19 mouse cellular contexts compared by ENCODE assay signal in genomic region chr6:119096481-119096880, GRCm38 (mm10).
"Had no signal": no experiment of that assay in that cellular context is flagged by ENCODE, and none has a peak within 500 bp of the region (broad histone marks: within the 10 kb centered on the region; RNA-seq: fewer than 3 reads in every experiment).

No protein-coding gene starts in this region.

- H3K4me3 ChIP-seq: layer of hippocampus, adult 2 months; limb, embryonic 10.5 days; limb, embryonic 13.5 days; liver, embryonic 12.5 days; liver, embryonic 15.5 days had no signal

- DNase-seq: kidney, adult 2 months; kidney, postnatal 25 days; layer of hippocampus, adult 9-11 months; liver; lung, adult 2 months; midbrain, embryonic 14.5 days; right cerebral cortex, postnatal 4 days; thymus, adult 2 months; thymus, postnatal 14 days; thymus, postnatal 4 days had no signal

- H3K27ac ChIP-seq: kidney, postnatal 0 days; limb, embryonic 10.5 days; limb, embryonic 13.5 days; liver, embryonic 12.5 days; liver, embryonic 15.5 days; stomach, postnatal 0 days had no signal

- H3K27me3 ChIP-seq: limb, embryonic 13.5 days had no signal

- H3K4me1 ChIP-seq: liver, embryonic 12.5 days; liver, embryonic 15.5 days had no signal

- H3K9me3 ChIP-seq: limb, embryonic 10.5 days; limb, embryonic 13.5 days; liver, embryonic 12.5 days; liver, embryonic 15.5 days had no signal

- H3K4me2 ChIP-seq: limb, embryonic 13.5 days; liver, embryonic 12.5 days; liver, embryonic 15.5 days; midbrain, embryonic 11.5 days had no signal

- H3K9ac ChIP-seq: limb, embryonic 13.5 days; liver, embryonic 12.5 days; liver, embryonic 15.5 days had no signal

- H3K36me3 ChIP-seq: limb, embryonic 10.5 days; limb, embryonic 13.5 days; liver, embryonic 12.5 days; liver, embryonic 15.5 days had no signal

- ATAC-seq: intestine, postnatal 0 days; liver, embryonic 12.5 days had no signal
